Mouse (Mus musculus): ENCODE results near the gene Gm4969.
"Not testable (repeated sequence)": the region's sequence is repeated elsewhere in the genome, so short reads cannot be mapped to it uniquely, and the experiment has no call there.

Gene Gm4969

DNA sequence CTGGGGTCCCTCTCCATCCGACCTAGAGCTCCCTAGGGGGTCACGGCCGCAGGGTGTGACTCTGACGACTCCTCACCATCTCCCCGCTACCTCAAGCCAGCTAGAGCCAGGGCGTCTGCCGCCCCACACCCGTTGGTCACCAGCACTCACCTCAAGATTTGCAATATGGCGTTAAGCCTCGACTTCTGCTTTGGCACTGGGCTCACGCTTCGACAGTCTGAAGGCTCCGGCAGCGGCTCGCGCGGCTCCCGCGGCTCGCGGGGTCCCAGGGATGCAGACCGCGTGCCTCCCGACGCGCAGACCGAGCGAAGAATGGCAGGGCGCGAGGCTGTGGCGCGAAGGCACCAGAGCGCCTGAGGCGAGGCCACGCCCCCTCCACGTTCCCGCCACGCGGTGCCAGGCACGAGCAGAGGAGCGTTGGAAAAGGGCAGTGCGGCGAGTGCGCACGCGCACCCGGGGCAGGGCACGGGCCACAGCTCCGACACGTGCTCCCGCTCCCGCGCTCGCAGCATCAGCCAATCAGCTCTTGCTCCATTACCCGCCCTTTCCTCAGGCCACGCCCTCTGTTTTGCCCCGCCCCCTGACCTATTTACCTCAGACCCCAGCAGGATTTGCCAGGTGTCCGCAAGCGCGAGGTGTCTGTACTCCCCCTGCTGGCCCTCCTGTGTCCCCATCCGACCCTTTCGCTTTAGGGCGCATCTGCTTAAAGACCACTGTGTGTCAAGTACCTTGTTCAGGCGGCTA lies at the start of gene Gm4969:
Gene Gm4969 (minus strand): TSS at position 341 of the 744 bp plus-strand sequence.
- peak; percentile 66 for DNase-seq (ENCODE audit: low read depth, low spot score)

DNA sequence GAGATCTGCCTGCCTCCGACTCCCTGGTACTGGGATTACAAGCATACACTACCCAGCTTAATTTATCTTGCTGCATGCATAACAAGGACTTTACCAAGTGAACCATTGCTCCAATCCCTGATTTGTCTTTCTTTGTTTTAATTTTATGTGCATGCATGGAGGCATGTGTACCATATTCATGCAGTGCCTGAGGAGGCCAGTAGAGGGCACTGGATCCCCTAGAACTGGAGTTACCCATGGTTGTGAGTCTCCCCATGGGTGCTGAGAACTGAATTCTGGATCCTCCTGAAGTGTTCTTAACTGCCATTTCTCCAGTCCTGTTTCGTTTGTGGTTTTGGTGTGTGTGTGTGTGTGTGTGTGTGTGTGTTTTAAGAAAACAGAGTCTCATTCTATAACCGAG lies 48.8 kb upstream of the Gm4969 start:
- no peak for DNase-seq (ENCODE audit: low read depth, low spot score)

GRCm38 (mm10) chr7:19165656-19166423 lies 47.7 kb upstream of the Gm4969 start, which contains the start of gene Gipr:
TSS of gene Gipr (minus strand) at chr7:19166127.
- no peak for DNase-seq (ENCODE audit: low read depth, low spot score)

- DNase-seq (ENCODE audit: low read depth, low spot score) = peak; percentile 80
These were observed 46.8 kb upstream of the Gm4969 start for GRCm38 (mm10) chr7:19164978-19165377.

- DNase-seq (ENCODE audit: low read depth, low spot score) = peak; percentile 36
These were observed 46.0 kb upstream of the Gm4969 start for GRCm38 (mm10) chr7:19164189-19164588.

- no peak for DNase-seq (ENCODE audit: low read depth, low spot score)
These were observed 45.6 kb upstream of the Gm4969 start for GRCm38 (mm10) chr7:19163752-19164151.

DNA sequence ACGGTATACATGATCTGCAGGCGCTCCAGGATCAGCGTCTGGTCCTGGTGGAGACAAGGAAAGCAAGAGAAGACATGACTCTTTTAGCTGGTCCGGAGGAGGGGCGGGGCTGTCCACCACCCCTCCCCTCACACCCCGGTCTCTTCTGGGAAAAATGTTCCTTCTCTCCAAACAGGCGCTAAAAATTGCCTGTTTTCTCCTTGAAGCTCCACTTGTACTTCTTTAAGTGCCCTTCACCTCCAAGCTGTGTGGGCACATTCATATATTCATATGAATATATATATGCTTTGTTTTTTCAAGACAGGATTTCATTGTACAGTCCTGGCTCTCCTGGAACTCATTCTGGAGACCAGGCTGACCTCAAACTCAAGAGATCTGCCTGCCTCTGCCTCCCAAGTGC lies 44.8 kb upstream of the Gm4969 start:
- DNase-seq (ENCODE audit: low read depth, low spot score) = no peak

DNA sequence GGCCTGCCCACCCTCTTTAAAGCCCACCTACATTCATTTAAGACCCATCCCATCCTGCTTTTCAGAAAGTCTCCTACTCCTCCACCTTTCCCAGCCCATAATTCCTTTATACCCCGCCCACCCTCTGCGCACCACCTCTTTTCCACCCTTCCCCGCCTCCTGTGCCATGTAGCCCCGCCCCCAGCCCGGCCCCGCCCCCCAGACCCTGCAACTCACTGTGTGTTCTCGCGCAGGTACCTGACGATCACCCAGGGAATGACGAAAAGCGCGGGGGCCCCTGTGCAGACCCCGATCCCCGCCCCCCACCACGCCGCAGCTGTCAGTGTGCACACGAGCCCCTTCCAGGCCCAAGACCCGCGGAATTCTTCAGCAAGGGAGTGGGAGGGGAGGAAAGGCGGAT lies 41.9 kb upstream of the Gm4969 start:
- DNase-seq (ENCODE audit: low read depth, low spot score) = peak; percentile 51

DNA sequence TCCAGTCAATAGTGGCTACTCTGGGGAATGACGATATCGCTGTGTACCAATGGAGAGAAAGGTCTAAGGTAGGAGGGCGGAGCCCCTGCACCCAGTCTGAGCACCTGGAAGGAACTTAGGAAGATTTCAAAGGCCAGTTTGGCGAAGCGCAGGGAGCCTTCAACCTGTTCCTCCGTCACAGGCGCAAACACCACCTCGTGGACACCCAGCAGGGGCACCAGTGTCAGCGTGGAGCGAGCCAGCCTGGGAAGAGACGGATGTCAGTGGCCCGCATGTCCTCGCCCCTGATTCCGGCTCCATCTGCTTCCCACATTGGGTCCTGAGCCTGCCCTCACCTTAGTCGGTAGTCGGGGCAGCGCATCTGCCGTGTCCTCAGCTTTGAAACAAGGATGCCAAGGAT lies 41.2 kb upstream of the Gm4969 start:
- no peak for DNase-seq (ENCODE audit: low read depth, low spot score)

- DNase-seq (ENCODE audit: low read depth, low spot score) = no peak
These were observed 40.4 kb upstream of the Gm4969 start for GRCm38 (mm10) chr7:19158601-19159000.

DNA sequence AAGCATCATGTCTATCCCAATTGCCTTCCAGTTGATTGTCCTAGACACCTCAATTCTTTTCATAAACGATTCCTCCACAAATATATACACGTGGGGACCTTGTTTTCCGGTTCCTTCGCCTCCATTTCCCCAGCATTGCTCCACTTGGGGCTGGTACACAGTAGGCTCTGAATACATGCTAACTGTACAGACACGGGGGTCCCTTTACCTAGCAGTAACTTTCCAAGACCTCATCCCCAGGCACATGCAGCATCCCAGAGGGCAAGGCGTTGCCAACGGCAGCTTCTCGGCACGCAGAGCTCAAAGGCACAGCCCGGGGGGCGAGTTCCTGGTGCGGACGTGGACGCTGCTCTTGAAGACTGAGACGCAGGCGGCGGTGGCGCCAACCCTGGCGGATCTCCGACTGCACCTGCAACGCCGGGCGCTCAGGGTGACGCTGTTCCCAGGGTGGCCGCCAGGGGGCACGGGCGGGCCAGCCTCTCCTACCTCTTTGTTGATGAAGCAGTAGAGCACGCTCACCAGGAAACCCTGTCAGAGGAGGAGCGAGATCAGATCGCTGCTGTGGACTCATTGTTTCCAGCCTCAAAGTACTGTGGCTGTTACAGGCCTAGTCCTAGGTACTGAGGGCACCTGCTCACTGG lies 39.1 kb upstream of the Gm4969 start:
- DNase-seq (ENCODE audit: low read depth, low spot score) = peak; percentile 95

DNA sequence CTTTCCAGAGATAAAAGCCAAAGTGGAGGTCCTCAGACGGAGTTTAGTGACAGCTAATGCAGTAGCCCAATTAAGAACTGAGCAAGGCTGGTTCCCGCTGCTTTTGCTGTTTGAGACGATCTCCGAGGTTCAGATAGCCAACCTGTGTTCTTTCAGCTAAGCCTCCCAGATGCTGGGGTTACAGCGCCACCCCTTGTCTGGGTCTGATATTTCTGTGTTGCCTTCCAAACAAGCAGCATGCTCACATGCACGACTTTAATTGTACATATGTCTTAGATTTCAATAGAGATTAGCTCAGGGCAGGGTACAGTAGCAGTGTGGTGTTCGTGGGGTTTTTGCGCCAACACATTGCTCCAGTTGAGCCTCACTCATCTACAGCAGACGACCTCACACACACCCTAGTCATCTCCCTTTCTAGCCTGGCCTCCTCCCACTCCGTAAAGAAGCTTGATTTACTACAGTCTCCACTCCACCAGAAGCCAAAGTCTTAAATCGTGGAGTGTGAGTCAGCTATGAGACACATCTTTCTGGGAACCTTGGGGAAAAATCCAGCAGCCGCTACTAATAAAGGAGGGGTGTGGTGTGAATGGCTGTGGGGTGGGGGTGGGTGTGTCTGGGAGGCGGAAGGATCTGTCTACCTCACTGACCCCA lies 37.8 kb upstream of the Gm4969 start:
- DNase-seq (ENCODE audit: low read depth, low spot score) = peak; percentile 30

DNA sequence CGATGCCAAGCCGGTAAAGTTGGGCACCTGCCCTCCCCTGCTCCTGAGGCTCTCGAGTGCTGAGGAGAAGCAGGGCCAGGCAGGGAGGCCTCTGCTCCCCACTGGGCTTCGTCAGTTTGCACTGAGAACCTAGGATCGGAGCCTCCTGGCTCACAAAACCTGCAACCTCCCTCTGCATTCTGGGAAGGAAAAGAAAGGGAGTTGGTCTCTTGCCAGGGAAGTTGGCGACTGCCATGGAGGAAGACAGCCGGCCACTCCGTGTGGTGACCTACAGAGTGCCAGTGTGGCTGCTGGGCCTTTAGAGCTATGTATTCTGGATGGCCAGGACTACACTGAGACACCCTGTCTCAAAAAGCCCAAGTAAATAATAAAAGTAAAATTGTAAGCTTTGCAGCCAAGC lies 36.6 kb upstream of the Gm4969 start:
- no peak for DNase-seq (ENCODE audit: low read depth, low spot score)

DNA sequence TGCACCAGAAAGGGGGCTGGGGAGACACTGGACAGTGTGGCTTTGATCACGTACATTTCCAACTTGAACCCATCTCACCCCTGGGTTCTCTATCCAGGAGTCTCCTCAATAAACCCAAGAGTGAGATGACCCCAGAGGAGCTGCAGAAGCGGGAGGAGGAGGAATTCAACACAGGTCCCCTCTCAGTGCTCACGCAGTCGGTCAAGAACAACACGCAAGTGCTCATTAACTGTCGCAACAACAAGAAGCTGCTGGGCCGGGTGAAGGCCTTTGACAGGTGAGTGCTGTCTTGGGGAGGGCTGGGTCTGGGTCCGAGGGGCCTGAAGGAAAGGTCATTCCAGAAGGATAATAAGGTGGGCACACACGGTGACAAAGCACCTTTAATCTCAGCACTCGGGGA lies 33.0 kb upstream of the Gm4969 start:
- DNase-seq (ENCODE audit: low read depth, low spot score) = not testable (repeated sequence)

- peak; percentile 99 for DNase-seq (ENCODE audit: low read depth, low spot score)
These were observed 31.5 kb upstream of the Gm4969 start, which contains the start of gene Snrpd2 for GRCm38 (mm10) chr7:19149626-19150025. TSS of gene Snrpd2 (plus strand) at chr7:19149722.

DNA sequence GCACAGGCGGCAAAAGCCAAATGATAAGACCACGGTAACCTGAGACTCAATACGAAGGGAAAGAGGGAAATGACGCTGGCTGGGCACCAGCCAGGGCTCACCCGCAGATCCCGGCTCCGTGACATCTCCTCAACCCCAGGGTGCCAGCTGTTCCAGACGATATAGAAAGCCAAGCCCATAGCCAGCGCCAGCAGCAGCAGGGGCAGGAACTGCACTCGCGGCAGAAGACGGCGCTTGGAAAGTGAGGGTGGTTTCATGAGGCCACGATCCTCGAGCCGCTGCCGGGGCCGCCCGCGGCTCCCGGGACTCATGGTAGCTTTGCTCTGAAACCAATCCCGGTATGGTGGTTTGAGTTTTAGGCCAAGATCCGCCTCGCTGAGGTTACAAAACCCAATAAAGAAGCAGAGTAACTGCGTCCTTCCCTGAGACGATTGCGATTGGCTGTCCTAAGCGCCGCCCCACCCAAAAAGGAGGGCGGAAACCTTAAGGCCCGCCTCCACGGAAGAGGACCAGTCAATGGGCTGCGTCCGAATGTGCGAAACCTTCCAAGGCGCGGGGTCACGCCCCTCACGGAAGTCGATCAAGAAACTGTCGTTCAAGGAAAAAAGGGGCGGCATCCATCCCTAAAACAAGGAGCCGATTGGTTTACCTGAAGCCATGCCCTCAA lies 30.8 kb upstream of the Gm4969 start, which contains the start of gene Qpctl:
Gene Qpctl (minus strand): TSS at position 417 of the 667 bp plus-strand sequence.
- DNase-seq (ENCODE audit: low read depth, low spot score) = peak; percentile 99

DNA sequence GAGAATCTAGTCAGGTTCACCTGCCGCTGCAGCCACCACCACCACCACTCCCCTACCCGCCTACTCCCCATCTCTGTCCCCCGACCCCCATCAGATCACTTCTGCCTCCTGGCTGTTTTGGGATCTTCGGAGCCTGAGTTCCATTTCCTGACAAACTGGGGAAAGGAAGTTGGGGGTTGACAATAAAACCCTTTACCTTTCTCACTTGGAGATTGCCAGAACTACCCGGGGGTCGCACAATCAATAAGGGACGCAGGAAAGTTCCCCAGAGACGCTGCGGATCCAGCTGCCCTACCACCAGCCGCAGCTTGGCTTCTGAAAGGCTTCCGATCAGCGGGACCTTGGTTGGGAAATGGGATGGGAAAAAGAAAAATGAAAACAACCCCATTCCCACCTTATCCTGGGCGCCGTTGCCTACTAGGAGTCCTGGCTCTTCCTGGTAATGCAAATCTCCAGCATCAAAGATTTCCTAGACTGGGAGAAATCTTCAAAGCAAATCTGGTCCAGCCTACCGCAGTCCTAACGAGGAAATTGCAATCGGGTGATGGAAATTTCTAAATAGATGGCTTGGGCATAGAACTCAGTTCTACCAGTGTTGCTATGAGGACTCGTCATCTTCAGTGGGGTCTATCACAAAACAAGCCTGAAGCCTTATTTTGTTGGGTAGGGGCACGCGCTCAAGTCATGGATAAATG lies 30.2 kb upstream of the Gm4969 start:
- no peak for DNase-seq (ENCODE audit: low read depth, low spot score)

- DNase-seq (ENCODE audit: low read depth, low spot score) = no peak
These were observed 29.4 kb upstream of the Gm4969 start for GRCm38 (mm10) chr7:19147497-19148045.

DNA sequence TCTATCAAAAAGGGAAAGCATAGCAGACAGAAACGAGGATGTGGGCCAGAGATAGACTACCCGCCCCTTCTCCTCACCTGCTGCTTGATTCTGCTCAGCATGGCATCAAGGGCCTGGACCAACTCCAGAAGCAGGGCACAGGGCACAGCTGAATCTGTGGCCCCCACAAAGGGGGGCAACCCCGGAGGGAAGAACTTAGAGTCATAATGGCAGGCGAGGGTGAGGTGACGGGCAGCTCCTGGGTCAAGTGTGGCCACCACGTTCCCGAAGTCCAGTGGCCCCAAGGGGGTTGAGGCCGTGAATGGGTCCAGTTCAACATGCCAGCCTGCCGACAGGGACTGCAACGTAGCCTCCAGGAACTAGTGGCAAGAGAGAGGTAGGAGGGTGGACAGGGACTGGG lies 28.6 kb upstream of the Gm4969 start:
- no peak for DNase-seq (ENCODE audit: low read depth, low spot score)

GRCm38 (mm10) chr7:19137380-19137779 lies 19.2 kb upstream of the Gm4969 start:
- peak; percentile 76 for DNase-seq (ENCODE audit: low read depth, low spot score)

Measured in CD4-positive, CD25-positive, alpha-beta regulatory T cell, adult 2 months (primary cell).